Mouse (Mus musculus) regulatory T cell (primary cell): ENCODE measurements around the gene Rab9.

Experiments
- in situ Hi-C: fragments of 300-600 bp; cut with MboI, MseI; formaldehyde crosslinking; loops from one replicate; pipeline ENCODE4 v1.15.1; 2025; ENCODE audit warnings: high pct_unique_total_duplicates

Gene Rab9

DNA sequence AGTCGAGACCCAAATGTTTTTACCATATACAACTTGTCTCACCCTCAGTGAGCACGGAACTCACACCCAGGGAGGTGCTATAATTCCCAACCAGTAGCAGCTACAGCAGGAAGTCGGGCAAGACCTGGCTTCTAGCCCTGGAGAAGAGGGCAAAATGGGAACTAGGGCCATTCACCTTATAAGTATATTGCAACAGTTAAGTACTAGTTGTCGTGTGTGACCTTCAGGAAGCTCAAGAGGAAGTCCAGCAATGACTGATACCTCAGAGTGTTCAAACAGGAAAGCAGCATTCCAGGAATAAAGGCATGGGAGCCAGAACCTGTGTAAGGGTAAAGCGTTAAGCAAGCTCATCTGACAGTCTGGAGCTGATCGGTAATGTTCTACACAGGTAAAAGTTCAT lies 26.1 kb downstream of the Rab9 start:
- in situ Hi-C loops: no loop called here

DNA sequence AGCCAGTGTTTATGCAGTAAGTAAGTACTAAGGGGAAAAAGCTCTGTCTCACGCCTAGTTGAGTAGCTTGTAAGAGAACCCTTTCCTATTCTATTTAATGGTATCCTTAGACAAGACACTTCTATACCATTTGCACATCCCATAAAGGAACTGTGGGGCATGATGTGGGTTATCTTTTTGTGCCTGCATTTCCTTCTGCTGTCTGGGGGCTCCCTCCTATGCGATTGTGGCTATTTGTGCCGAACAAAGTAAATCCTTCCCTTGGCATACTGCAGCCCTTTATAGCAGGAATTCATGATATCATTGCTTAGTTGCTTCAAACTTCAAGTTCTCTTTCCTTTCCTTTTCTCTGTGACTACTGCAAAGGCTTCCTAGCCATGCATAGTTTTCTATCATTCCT lies 35.1 kb downstream of the Rab9 start:
- in situ Hi-C loops: no loop called here

DNA sequence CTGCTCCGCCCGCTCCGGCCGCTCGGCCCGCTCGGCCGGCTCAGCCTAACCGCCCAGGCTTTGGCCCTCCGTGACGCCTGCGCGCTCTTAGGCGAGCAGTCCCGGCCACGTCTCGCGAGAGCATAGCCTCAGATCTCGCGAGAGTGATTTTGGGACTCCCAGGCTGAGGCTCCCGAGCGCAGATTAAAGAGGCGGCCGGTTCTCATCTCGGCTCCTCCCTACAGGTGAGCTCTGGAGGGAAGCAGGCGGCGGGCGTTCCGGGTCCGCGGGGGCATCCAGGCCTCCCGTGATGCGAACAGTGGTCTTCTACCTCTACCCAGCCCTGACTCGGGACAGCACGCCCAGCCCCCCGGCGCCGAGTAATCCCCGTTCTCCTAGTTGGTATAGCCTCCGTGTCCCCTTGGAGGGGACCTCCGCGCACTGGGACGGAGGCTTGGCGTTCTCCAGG lies 39.0 kb downstream of the Rab9 start, which contains the start of gene Ofd1:
Gene Ofd1 (minus strand): TSS at position 89 of the 448 bp plus-strand sequence.
- in situ Hi-C loops: no loop called here

DNA sequence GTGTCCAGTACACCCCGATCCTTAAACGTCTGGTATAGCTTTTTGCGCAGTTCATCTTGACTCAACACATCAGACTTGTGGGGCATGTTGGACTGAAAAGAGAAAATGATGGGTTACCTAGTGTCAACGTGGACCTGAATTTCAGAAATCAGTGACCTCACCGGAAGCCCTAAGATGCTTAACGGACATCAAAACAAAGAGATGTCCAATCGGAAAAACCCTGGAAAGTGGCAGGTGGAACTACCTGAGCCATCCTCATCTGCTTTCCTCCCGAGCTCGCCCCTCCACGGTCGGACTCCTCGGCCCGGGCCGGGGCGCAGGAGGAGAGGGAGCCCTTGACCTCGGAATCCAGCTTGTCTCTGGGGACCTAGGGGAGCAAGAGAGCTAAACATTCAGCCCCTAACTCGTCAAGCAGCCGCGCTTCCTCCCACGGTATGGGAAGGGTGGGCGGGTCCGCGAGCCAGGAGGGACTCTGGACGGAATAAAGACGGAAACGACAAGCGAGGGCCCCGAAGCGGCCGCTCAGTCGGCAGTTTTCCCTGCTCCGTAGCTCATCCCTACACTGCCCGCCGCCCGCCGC lies 39.5 kb downstream of the Rab9 start, which contains the start of gene Trappc2:
Gene Trappc2 (plus strand): TSS at position 539 of the 580 bp plus-strand sequence.
- in situ Hi-C loops: no loop called here

DNA sequence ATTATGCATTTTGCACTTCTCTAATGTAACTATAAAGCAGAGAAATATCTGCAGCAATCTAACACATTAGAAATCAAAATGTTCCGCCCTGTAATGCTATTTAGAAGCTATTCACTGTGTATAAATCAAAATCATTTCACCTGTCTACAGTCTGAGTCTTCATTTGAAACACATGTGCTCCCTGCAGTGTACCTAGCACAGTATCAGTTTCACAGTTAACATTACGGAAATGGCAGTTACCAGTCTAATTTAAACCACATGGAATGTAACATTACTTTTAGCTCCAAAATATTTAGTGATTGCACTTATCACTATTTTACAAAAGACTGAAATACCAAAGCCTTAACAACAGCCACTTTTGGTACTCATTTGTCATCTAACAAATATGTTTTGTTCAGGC lies 44.9 kb downstream of the Rab9 start:
- in situ Hi-C loops: loop anchor here (10.0 kb wide), 1 partner anchor 1460 kb away; no protein-coding TSS in a partner anchor

DNA sequence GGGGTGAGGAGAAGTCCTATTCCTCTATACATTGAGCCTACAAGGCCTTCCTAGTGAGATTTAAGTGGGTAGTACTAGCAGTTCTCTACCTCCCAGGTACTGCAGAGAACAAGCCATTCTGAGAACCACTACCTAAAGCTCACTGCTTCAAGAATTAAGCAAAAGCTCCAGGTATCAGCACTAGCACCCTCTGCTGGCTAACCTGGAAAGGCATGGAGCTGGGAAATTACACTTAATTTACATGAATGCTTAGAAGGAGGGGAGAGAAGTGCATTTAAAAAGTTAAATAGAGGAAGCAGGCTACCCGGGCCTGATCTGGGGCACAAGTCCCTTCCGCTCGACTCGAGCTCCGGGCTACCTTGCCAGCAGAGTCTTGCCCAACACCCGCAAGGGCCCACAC lies 63.5 kb downstream of the Rab9 start:
- in situ Hi-C loops: loop anchor here (10.0 kb wide), 1 partner anchor 1101 kb away; no protein-coding TSS in a partner anchor

DNA sequence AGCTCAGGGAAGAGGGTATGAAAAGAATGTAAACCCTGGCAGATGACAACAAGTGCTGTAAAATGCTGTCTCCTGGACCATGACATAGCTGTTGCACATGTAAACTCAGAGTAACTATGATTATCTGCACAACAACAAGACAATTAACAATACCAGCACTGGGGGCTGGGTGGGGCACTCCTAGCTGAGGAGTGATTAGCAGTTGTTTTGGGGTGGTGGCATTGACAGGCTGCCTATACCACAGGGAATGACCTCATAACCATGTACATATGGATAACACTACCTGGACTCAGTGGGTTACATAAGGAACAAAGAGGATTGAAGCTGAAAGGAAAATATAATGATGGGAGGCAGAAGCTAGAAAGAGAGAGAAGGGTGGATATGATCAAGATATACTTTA lies 71.8 kb downstream of the Rab9 start:
- in situ Hi-C loops: no loop called here
